Mouse (Mus musculus) bone marrow macrophage, adult 2 months (primary cell): ENCODE results near the gene Crlf1. TPM values are rescaled to one million over a fixed set of nuclear protein-coding genes. Genes with fewer than 3 reads are reported as not detected.

Experiments
- H3K27ac ChIP-seq: 2 replicates; pipeline ENCODE4 v1.5.1; 2012; ENCODE audit warnings: low read depth, low read length; ENCODE audit not compliant: insufficient read depth
- H3K4me1 ChIP-seq: 2 replicates; pipeline ENCODE4 v1.6.1; 2012; ENCODE audit warnings: low read length; ENCODE audit not compliant: control insufficient read depth, insufficient read depth
- H3K4me3 ChIP-seq: 2 replicates; pipeline ENCODE4 v1.5.1; 2012; ENCODE audit warnings: mild to moderate bottlenecking, low read length, moderate library complexity; ENCODE audit not compliant: insufficient read depth
- CTCF ChIP-seq: IDR thresholded peaks from 2 replicates; pipeline ENCODE4 v1.5.1; 2012; ENCODE audit warnings: low read depth, mild to moderate bottlenecking, low read length, moderate library complexity
- POLR2A ChIP-seq: IDR thresholded peaks from 2 replicates; pipeline ENCODE4 v1.6.1; 2012; ENCODE audit warnings: mild to moderate bottlenecking, low read depth, low read length, borderline replicate concordance
- polyA plus RNA-seq: library from polyadenylated mRNA; stranded (reverse); fragments of >200 nt; gene quantifications from 2 replicates; pipeline ENCODE4 v1.2.4, GENCODE M21; 2012; ENCODE audit not compliant: missing spikeins, insufficient read depth, insufficient read length

Crlf1 gene
- polyA plus RNA-seq, 1 experiment, result 1.0 TPM

DNA sequence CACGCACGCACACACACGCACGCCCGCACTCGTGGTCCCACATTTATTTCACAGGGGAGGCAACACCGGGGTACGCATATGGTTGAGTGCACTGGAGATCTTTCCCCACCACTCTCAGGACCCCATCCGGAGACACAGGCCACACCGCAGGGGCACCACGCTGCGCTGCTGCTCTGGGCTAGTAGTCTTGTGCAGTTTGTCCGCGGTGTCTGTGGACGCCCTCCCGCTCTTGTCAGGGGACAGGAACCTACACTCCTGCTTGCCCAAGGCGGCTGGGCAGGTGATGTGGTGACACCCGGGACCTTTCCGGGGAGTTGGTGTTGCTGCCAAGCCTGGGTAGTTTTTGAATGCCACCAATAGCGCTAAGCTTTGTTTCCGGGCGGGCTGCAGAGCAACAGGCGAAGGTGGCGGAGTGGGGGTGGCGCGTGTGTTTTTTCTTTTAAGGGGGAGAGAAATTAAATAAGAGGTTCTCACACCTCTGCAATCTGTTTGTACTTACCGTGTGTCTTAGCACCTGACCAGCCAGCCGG is 1.5 kb downstream of the Crlf1 start:
- no peak overlapping the region for H3K27ac ChIP-seq
- no peak overlapping the region for H3K4me3 ChIP-seq
- TF ChIP-seq POLR2A (no peak), CTCF (no peak)
- no peaks in the 10 kb centered on the region for H3K4me1 ChIP-seq

DNA sequence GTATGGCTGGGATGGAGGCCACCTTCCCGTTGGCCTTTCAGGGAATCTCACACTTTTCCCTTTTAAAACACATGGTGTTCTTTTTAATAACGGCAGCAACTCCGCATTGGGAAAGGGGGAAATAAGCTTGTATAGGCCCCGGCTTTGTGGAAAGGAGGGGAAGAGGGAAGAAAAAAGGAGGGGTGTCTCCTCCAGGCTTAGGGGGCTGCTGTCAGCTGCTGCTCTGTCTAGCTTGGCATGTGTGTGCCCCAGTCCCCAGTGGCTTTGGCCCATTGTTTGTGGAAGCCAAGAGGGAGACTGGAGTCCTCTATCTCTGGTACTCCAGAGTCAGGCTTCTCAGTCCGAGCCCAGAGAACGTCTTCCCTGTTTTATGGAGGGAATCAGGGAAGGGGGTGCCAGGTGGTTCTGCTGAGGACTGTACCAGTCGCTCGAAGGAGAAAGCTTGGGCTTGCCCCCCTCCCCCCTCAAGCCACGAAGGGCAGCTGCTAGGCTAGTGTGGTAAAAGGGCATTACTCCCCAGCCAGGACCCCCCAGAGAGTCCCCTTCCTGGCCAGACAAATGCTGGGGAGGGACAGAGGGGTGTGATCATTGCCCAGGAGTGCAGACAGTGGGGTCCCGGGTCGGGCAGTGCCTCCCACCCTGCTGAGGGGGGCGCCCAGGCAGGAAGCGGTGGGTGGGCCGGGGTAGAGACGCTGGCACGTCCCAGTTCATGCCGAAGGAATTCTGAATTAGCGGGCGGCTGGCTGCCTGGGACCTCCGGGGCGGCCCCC is 2.2 kb downstream of the Crlf1 start:
- no peak overlapping the region for H3K4me3 ChIP-seq
- H3K4me1 ChIP-seq, result no peaks in the 10 kb centered on the region
- no peak for TF ChIP-seq POLR2A
- no peak for TF ChIP-seq CTCF
- no peak overlapping the region for H3K27ac ChIP-seq

DNA sequence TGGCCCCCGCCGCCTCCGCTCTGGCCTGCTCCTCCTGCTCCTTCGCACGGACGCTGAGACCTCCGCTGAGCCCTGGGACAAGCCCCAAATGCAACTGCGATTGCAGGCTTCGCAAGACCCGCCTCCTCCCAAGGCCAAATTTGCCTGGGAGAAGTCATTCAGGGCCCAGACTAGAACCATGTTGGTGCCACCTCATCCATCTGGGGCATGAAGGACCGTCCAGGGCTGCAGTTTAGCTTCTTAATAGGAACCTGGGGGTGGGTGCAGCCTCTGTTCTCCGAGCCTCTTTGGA is 2.8 kb downstream of the Crlf1 start:
- no peak overlapping the region for H3K27ac ChIP-seq
- no peak for TF ChIP-seq POLR2A
- TF ChIP-seq CTCF, result no peak
- H3K4me1 ChIP-seq, result no peaks in the 10 kb centered on the region
- H3K4me3 ChIP-seq, result no peak overlapping the region

- TF ChIP-seq POLR2A, result no peak
- H3K4me3 ChIP-seq, result no peak overlapping the region
- no peaks in the 10 kb centered on the region for H3K4me1 ChIP-seq
- no peak overlapping the region for H3K27ac ChIP-seq
Measured at GRCm38 (mm10) chr8:70500386-70501301, 7.7 kb downstream of the Crlf1 start.

DNA sequence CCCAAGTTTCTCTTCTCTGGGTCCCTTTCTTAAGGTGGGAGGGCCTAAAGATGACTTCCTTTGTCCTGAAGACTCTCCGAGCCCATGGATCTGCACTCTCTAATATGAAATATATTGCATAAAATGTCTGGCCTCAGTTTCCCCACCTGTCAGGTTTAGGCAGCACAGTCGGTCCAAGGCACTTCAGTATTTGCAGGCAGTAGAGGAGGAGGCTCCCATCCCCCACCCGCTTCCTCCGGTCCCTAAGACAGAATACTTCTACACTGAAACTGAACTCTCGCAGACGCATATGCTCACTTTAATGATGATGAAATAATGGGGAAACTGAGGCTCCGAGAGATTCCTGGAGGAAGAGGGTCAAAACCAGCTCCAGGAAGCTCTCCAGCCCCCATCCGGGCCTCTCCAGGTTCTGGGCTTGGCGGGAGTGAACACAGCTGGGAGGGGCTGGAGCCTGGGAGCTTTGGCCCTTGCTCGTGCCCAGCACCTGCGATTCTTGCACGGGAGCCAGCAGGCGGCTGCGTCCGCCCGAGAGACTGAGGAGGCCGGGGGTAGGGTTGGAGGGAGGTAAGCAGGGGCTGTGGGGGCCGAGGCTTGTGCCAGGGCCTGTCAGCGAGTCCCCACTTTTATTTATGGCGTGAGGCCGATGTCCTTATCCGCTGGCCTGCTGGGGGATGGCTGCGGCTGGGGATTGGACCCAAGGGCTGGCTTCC is 9.0 kb downstream of the Crlf1 start:
- Histone ChIP-seq H3K4me1 (no peaks in the 10 kb centered on the region), H3K4me3 (no peak overlapping the region)
- TF ChIP-seq CTCF, result no peak
- no peak for TF ChIP-seq POLR2A

DNA sequence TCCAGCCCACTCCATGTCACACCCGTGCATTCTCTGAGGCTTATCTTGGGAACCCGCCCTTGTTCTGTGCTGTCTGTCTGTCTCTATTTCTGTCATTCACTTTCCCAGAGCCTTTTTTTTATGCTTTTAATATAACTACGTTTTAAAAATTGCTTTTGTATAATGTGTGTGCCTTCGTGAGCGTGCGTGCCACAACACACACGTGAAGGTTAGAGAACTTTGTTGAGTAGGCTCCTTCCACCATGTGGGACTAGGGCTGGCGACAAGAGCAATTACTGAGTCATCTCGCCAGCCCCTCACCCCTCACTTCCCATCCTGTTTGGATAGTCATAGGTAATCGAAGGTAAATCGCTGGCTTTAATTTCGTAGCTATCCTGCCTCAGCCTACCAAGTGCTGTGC is 9.6 kb downstream of the Crlf1 start:
- Histone ChIP-seq H3K4me3 (no peak overlapping the region), H3K27ac (no peak overlapping the region), H3K4me1 (no peaks in the 10 kb centered on the region)
- TF ChIP-seq CTCF, result no peak
- no peak for TF ChIP-seq POLR2A

More for the DNA sequence above, 9.0 kb downstream of the Crlf1 start:
- H3K27ac ChIP-seq, result no peak overlapping the region

- H3K4me3 ChIP-seq, result no peak overlapping the region
- H3K27ac ChIP-seq, result no peak overlapping the region
- H3K4me1 ChIP-seq, result no peaks in the 10 kb centered on the region
- TF ChIP-seq CTCF, result peak; percentile 87
- TF ChIP-seq POLR2A, result no peak
Measured at GRCm38 (mm10) chr8:70503062-70503750, 10.2 kb downstream of the Crlf1 start.

DNA sequence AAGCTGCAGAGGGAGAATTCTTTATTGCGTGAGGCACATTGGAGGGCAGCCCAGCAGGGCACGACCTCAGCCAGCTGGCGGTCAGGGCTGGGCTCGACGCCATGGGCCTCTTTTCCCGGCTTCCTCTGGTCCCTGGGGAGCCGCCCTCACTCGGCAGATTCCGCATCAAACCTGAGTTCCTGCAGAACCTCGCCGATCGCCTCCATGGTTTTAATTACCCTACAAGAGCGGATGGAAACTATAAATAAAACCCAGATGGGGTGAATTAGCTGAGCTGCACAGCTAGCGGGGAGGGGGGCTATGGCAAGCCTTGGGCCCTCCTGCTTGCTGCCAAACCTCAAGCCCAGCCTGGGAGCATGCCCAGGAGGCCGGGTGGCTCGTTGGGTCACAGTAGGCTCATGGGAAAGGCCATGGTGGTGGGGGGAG is 11.3 kb downstream of the Crlf1 start:
- Histone ChIP-seq H3K4me3 (no peak overlapping the region), H3K27ac (no peak overlapping the region), H3K4me1 (no peaks in the 10 kb centered on the region)
- no peak for TF ChIP-seq POLR2A
- TF ChIP-seq CTCF, result no peak

- Histone ChIP-seq H3K4me3 (no peak overlapping the region), H3K27ac (no peak overlapping the region), H3K4me1 (no peaks in the 10 kb centered on the region)
- TF ChIP-seq POLR2A, result no peak
- TF ChIP-seq CTCF, result peak; percentile 39
Measured at GRCm38 (mm10) chr8:70504851-70505250, 11.9 kb downstream of the Crlf1 start.
